In genomic region chr8:11003253-11003652, GRCm38 (mm10) we compare ENCODE assay signal across 8 mouse cellular contexts. TPM values are rescaled to one million over a fixed set of nuclear protein-coding genes. Genes with fewer than 3 reads are reported as not detected.
DNase-seq lines count a peak whose midpoint lies in the region; ATAC-seq and TF ChIP-seq lines count a peak whose summit lies in the region.
"Had no signal": no experiment of that assay in that cellular context is flagged by ENCODE, and none has a peak within 500 bp of the region (broad histone marks: within the 10 kb centered on the region; RNA-seq: fewer than 3 reads in every experiment).

No protein-coding gene starts in this region.

- DNase-seq in lung, postnatal 0 days (ENCODE audit: low spot score): no peak
- no peak for DNase-seq in lung, postnatal 36 days
- DNase-seq in forebrain, postnatal 0 days: peak; percentile 15
- no peak for DNase-seq in stomach, postnatal 0 days (ENCODE audit: low spot score)
- DNase-seq in right cerebral cortex, postnatal 25 days: no peak
- DNase-seq in MN1 (ENCODE audit: low spot score): no peak
- DNase-seq: gastrocnemius, postnatal 25 days had no signal

- WGBS in lung, postnatal 0 days: 29% methylated on average over 6 of the region's 6 CpGs
- WGBS in forebrain, postnatal 0 days: 15% methylated on average over 6 of the region's 6 CpGs
- 30% methylated on average over 6 of the region's 6 CpGs for WGBS in liver, embryonic 12.5 days (ENCODE audit: insufficient replicate concordance)
- WGBS in stomach, postnatal 0 days: 17% methylated on average over 6 of the region's 6 CpGs

- peak overlapping the region; percentile 79 for H3K4me3 ChIP-seq in lung, postnatal 0 days (ENCODE audit: low read depth, low read length)
- peak overlapping the region; percentile 40 for H3K4me3 ChIP-seq in forebrain, postnatal 0 days (ENCODE audit: low read depth, low read length)
- H3K4me3 ChIP-seq in liver, embryonic 12.5 days: peak overlapping the region; percentile 88
- H3K4me3 ChIP-seq in stomach, postnatal 0 days (ENCODE audit: low read depth, low read length): peak overlapping the region; percentile 86

- H3K4me2 ChIP-seq in lung, postnatal 0 days (replicated peaks; ENCODE audit: low read depth, low read length): peak overlapping the region; percentile 89
- H3K4me2 ChIP-seq in forebrain, postnatal 0 days (ENCODE audit: low read depth): peak overlapping the region; percentile 86
- peak overlapping the region; percentile 90 for H3K4me2 ChIP-seq in liver, embryonic 12.5 days
- H3K4me2 ChIP-seq in stomach, postnatal 0 days (replicated peaks; ENCODE audit: low read depth): peak overlapping the region; percentile 94

- no peak for ATAC-seq in lung, postnatal 0 days
- no peak for ATAC-seq in forebrain, postnatal 0 days
- ATAC-seq in liver, embryonic 12.5 days: no peak
- no peak for ATAC-seq in stomach, postnatal 0 days (ENCODE audit: low FRiP score, low TSS enrichment)

- H3K27ac ChIP-seq in lung, postnatal 0 days (ENCODE audit: low read length): no peak overlapping the region
- no peak overlapping the region for H3K27ac ChIP-seq in forebrain, postnatal 0 days (ENCODE audit: low read depth, low read length)
- H3K27ac ChIP-seq in liver, embryonic 12.5 days: peak overlapping the region; percentile 67
- H3K27ac ChIP-seq in stomach, postnatal 0 days (replicated peaks): peak overlapping the region; percentile 35; the same call in 1 of the 2 replicates

- no peak for TF ChIP-seq EP300 in lung, postnatal 0 days (IDR thresholded peaks at IDR 0.05)
- no peak for TF ChIP-seq EP300 in stomach, postnatal 0 days (optimal IDR thresholded peaks at IDR 0.05)

- peaks cover 22% of the 10 kb centered on the region; the same call in 1 of the 2 replicates for H3K4me1 ChIP-seq in lung, postnatal 0 days (ENCODE audit: insufficient read depth, low read depth, low read length)
- H3K4me1 ChIP-seq in forebrain, postnatal 0 days (ENCODE audit: insufficient read depth): peaks cover 62% of the 10 kb centered on the region
- peaks cover 83% of the 10 kb centered on the region for H3K4me1 ChIP-seq in liver, embryonic 12.5 days
- H3K4me1 ChIP-seq in stomach, postnatal 0 days (replicated peaks; ENCODE audit: control insufficient read depth, insufficient read depth): peaks cover 25% of the 10 kb centered on the region

- H3K9ac ChIP-seq in lung, postnatal 0 days (replicated peaks; ENCODE audit: low read depth): peak overlapping the region; percentile 41
- peak overlapping the region; percentile 45 for H3K9ac ChIP-seq in forebrain, postnatal 0 days
- peak overlapping the region; percentile 94 for H3K9ac ChIP-seq in liver, embryonic 12.5 days
- H3K9ac ChIP-seq in stomach, postnatal 0 days (ENCODE audit: low read length): peak overlapping the region; percentile 64

- H3K9me3 ChIP-seq in lung, postnatal 0 days (ENCODE audit: low read length): no peaks in the 10 kb centered on the region
- H3K9me3 ChIP-seq in forebrain, postnatal 0 days (ENCODE audit: low read length): no peaks in the 10 kb centered on the region
- no peaks in the 10 kb centered on the region for H3K9me3 ChIP-seq in liver, embryonic 12.5 days (replicated peaks)
- no peaks in the 10 kb centered on the region for H3K9me3 ChIP-seq in stomach, postnatal 0 days (ENCODE audit: control insufficient read depth, low read length)

- TF ChIP-seq CTCF in lung, postnatal 0 days (IDR thresholded peaks at IDR 0.05): no peak
- no peak for TF ChIP-seq CTCF in forebrain, postnatal 0 days (IDR thresholded peaks at IDR 0.05; ENCODE audit: low read depth)
- TF ChIP-seq CTCF in stomach, postnatal 0 days (IDR thresholded peaks at IDR 0.05; ENCODE audit: low read depth): no peak

- no peaks in the 10 kb centered on the region for H3K27me3 ChIP-seq in lung, postnatal 0 days (replicated peaks; ENCODE audit: insufficient read depth, low read length)
- no peaks in the 10 kb centered on the region for H3K27me3 ChIP-seq in forebrain, postnatal 0 days (ENCODE audit: insufficient read depth, low read length)
- H3K27me3 ChIP-seq in liver, embryonic 12.5 days (replicated peaks): no peaks in the 10 kb centered on the region
- H3K27me3 ChIP-seq in stomach, postnatal 0 days (ENCODE audit: control insufficient read depth, insufficient read depth, low read length): no peaks in the 10 kb centered on the region

- no peaks in the 10 kb centered on the region; the same call in 1 of the 2 replicates for H3K36me3 ChIP-seq in lung, postnatal 0 days (ENCODE audit: insufficient read depth, low read length)
- H3K36me3 ChIP-seq in forebrain, postnatal 0 days (ENCODE audit: insufficient read depth): peaks cover 1% of the 10 kb centered on the region
- H3K36me3 ChIP-seq in liver, embryonic 12.5 days: peaks cover 69% of the 10 kb centered on the region
- peaks cover 8% of the 10 kb centered on the region for H3K36me3 ChIP-seq in stomach, postnatal 0 days (ENCODE audit: control insufficient read depth, insufficient read depth, low read length)

RNA-seq across cellular contexts. Expression of gene Irs2, which starts 5.0 kb away (rescaled TPM):
- 6.9 and 7.2 TPM in 2 replicates for polyA plus RNA-seq in lung, postnatal 0 days (2015; fragmentation: Nextera tagmentation; extraction: Ambion mirVana)
- 28.2 and 37.3 TPM in 2 replicates for total RNA-seq in forebrain, postnatal 0 days (2014; rRNA removed)
- 5.5 and 7.6 TPM in 2 replicates for polyA plus RNA-seq in forebrain, postnatal 0 days (2015; fragmentation: Nextera tagmentation; extraction: Ambion mirVana)
- polyA plus RNA-seq in liver, embryonic 12.5 days (2016; fragmentation: Nextera tagmentation; extraction: Ambion mirVana): 9.6 and 10.4 TPM in 2 replicates
- 3.3 and 3.9 TPM in 2 replicates for polyA plus RNA-seq in stomach, postnatal 0 days (2015; fragmentation: Nextera tagmentation; extraction: Ambion mirVana)

Comparison
In these comparisons a context has a peak if more than half of its experiments do, and no peak if none do; other contexts are left out.
1. H3K27ac ChIP-seq: peak in liver, embryonic 12.5 days (single experiment) and stomach, postnatal 0 days (single experiment); none in lung, postnatal 0 days (single experiment) and forebrain, postnatal 0 days (single experiment).
2. H3K9ac ChIP-seq: peak in every context shown above with its lines; median percentile 94 in liver, embryonic 12.5 days; 64 in stomach, postnatal 0 days; 45 in forebrain, postnatal 0 days; 41 in lung, postnatal 0 days.
3. Peak in every context shown above with its lines, with median percentiles within 50 percentile points of each other: H3K4me2 ChIP-seq and H3K4me3 ChIP-seq.